Mouse (Mus musculus) ZHBTc4 (cell line): ENCODE measurements around the gene Cyp2d10.
"Not testable (repeated sequence)": the region's sequence is repeated elsewhere in the genome, so short reads cannot be mapped to it uniquely, and the experiment has no call there.

Source experiments
- DNase-seq: peaks from one replicate; pipeline ENCODE4 v3.0.0-alpha.2; 2011; ENCODE audit warnings: low read depth, low spot score

The Cyp2d10 gene

DNA sequence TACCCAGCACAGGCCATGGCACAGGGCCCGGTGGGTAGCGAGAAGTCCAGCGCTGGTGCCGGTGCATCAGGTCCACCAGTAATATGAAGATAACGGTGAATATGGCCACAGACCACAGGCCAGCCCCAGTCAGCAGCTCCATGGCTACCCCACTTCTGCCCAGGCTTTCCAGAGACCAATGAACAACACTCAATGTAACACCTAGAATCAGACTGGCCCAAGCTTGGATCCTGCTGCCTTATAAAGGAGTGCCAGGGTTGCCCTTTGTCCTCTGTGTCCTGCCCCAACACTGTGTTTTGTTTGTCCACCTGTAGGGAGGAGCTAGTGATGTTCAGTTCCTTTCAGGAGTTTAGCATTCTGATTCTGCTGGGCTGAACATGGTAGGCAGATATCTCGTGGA lies at the start of gene Cyp2d10:
Cyp2d10 (minus strand) TSS at position 215 of the 400 bp plus-strand sequence.
- no peak for DNase-seq

DNA sequence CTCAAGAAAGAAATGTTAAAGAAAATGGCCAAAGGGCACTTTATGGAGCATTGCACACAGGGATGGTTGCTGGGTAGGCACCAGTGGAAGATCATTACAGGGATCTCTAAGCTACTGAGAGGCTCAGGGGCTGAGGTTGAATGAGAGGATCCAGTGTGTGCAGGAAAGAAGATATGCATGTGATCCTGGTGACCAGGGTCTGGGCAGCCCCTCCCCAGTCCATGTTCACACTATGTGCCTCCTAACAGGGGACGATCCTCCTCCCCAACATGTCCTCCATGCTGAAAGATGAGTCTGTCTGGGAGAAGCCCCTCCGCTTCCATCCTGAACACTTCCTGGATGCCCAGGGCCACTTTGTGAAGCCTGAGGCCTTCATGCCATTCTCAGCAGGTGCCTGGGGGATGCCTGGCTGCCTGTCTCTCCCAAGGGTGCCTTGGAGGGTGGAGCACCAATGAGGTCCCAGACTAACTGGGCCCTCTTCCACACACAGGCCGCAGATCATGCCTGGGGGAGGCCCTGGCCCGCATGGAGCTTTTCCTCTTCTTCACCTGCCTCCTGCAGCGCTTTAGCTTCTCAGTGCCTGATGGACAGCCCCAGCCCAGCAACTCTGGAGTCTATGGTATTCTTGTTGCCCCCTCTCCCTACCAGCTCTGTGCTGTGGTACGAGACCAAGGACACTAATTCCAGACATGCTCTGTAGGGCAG lies 49.2 kb upstream of the Cyp2d10 start:
- DNase-seq = not testable (repeated sequence)

- DNase-seq = not testable (repeated sequence)
Measured at GRCm38 (mm10) chr15:82453501-82453900, 46.5 kb upstream of the Cyp2d10 start.

DNA sequence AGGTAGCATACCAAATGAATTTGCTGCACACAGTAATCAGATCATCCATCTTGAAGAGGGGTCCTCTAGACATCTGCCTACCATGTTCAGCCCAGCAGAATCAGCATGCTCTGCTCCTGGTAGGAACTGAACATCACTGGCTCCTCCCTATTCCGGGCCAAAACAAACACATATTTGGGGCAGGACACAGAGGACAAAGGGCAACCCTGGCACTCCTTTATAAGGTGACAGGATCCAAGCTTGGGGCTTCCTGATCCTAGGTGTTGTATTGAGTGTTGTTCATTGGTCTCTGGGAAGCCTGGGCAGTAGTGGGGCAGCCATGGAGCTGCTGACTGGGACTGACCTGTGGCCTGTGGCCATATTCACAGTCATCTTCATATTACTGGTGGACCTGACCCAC lies 45.1 kb upstream of the Cyp2d10 start:
- DNase-seq = not testable (repeated sequence)

- not testable (repeated sequence) for DNase-seq
Measured at GRCm38 (mm10) chr15:82450045-82450444, 43.0 kb upstream of the Cyp2d10 start.

DNA sequence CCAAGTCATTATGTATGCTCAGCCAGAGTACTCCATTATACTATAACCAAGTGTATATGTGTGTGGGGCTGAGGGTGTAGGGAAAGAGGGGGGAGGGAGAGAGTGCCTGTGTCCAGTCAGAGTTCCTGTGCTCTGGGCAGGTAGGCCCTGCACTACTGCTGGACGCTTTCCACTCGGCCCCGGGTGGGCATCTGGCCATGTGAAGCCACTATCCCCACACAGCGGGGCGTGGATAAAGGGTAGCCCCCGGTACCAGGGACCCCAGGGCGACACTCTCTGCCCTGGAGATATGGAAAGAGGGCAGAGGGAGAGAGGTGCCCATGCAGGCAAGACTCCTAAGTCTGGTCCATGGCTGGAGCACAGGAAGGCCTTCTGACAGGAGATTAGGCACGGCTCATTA lies 38.2 kb upstream of the Cyp2d10 start:
- DNase-seq = no peak

DNA sequence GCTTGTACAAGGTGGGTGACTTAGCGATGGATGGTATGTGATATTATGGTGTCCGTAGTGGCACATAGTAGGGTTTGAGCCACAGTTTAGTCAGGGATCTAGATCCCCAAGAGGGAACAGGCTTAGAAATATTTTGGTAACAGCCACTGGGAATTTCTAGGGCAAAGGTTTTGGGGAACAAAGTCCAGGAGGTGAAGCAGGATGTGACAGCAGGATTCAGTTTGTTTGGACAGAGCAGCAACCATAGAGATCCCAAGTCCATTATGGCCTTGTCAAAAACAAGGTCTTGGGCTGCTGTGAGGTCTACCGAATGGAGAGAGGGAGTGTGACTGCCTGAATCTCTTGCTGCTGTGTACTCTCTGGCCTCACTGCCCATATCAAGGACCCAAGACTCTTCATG lies 36.7 kb upstream of the Cyp2d10 start:
- no peak for DNase-seq

GRCm38 (mm10) chr15:82437975-82438617 lies 31.1 kb upstream of the Cyp2d10 start:
- no peak for DNase-seq

- no peak for DNase-seq
Measured at GRCm38 (mm10) chr15:82435606-82436005, 28.6 kb upstream of the Cyp2d10 start.

GRCm38 (mm10) chr15:82435011-82435410 lies 28.0 kb upstream of the Cyp2d10 start:
- DNase-seq = peak; percentile 32

DNA sequence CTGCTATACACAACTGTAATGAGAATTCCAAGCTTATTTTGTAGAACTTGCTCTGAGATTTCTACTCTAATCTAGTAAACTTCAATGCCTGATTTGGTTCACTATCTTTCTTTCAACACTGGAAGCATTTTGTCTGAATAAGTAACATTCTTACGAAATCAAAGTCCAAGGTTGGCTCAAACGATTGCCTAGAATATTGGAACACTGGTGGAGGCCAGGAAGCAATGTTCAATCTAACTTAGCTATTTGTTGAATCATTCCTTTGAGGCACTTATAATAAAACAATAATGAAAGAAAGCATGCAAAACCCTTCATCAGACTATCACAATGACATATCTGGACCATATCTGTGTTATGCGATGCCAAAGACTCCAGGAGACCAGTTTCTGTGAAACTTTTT lies 27.5 kb upstream of the Cyp2d10 start:
- no peak for DNase-seq

DNA sequence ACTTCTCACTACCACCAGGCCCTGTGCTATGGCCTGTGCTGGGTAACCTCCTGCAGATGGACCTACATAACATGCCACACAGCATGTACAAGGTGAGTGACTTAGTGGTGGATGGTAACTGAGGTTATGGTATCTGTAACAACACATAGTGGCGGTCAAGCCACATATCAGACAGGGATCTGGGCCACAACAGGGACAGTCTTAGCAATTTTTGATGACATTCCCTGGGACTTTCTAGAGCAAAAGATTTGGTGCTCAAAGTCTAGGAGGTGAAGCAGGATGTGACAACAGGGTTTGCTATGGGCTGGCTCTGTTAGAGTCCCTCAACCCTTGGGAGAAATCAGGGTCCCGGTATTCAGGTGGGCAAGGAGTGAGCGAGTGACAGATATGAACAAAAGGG lies 26.6 kb upstream of the Cyp2d10 start:
- no peak for DNase-seq

DNA sequence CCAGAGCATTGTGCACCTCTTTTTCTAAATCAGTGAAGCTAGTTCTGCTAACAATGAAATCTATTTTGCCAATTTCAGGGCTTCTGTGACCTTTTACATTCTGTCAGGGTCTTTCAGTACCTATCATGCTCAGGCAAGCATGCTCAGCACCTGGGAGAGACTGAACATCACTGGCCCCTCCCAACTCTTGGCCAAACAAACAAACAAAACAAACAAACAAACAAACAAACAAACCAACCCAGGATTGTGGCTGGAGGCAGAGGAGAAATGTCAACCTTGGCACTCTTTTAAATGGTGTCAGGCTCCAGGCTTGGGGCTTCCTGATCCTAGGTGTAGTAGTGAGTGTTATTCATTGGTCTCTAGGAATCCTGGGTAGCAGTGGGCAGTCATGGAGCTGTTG lies 26.1 kb upstream of the Cyp2d10 start, which contains the start of gene Cyp2d9:
Cyp2d9 (plus strand) TSS at position 301 of the 400 bp plus-strand sequence.
- DNase-seq = no peak

DNA sequence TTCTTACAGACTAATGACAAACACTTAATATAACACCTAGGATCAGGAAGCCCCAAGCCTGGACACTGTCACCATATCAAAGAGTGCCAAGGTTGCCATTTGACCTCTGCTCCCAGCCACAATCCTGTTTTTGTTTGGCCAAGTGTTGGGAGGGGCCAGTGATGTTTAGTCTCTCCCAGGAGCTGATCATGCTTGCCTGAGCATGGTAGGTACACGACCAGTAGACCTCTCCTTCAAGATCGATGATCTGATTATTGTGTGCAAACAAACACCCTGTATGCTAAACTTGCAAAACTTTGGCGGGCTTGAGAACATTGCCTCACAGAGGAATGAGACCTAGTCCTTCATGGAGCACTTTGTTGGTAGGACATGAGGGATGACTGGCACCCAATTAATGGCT lies 16.5 kb upstream of the Cyp2d10 start:
- peak; percentile 18 for DNase-seq

DNA sequence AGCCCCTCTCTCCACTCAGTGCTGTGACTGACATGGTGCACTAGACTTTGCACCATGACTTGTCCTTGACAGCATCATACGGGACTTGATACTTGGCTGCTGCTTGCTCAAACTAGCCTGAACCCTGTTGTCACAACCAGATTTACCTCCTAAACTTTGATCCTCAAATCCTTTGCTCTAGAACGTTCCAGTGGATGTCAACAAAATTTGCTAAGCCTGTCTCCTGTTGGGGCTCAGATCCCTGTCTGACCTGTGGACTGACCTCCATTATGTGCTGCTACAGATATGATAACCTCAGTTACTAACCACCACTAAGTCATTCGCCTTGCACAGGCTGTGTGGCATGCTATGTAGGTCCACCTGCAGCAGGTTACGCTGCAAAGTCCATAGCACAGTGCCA lies 15.9 kb upstream of the Cyp2d10 start:
- no peak for DNase-seq

- DNase-seq = no peak
Measured at GRCm38 (mm10) chr15:82418616-82419015, 11.6 kb upstream of the Cyp2d10 start.

GRCm38 (mm10) chr15:82416797-82417789 lies 10.1 kb upstream of the Cyp2d10 start:
- peak; percentile 77 for DNase-seq

- DNase-seq = no peak
Measured at GRCm38 (mm10) chr15:82407536-82407935, 541 bp upstream of the Cyp2d10 start.

- no peak for DNase-seq
Measured at GRCm38 (mm10) chr15:82404163-82404562, 2.8 kb downstream of the Cyp2d10 start.

DNA sequence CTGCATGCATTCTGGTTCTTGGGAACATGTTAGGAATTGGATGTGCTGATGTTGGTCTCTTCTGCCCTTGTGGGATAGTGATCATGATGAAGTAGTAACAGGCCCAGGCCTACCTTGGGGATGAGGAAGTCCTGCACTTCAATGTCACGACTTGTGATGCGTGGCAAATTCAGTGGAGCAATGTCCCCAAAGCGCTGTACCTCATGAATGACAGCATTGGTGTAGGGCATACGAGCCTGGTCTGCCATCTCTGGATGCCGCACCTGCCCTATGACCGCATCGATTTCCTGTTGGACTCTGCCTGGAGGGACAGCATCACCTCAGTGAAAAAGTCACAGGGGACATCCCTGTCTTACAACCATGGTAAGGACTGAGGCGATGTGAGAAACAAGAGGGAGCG lies 3.4 kb downstream of the Cyp2d10 start:
- no peak for DNase-seq

GRCm38 (mm10) chr15:82402741-82403140 lies 4.3 kb downstream of the Cyp2d10 start:
- no peak for DNase-seq

GRCm38 (mm10) chr15:82402106-82402505 lies 4.9 kb downstream of the Cyp2d10 start:
- DNase-seq = no peak
